Mouse (Mus musculus) heart, embryonic 13.5 days (tissue): ENCODE data around the gene Csnk2b. TPM values are rescaled to one million over a fixed set of nuclear protein-coding genes. Genes with fewer than 3 reads are reported as not detected.
A peak's percentile ranks its signal among the peaks of the same experiment; 100 is the strongest.

Experiments used
- ATAC-seq: fragments of 200-750 bp; cut with Nextera tagmentation; 2 replicates; pipeline ENCODE4 v1.8.0; 2017; ENCODE audit warnings: moderate TSS enrichment; ENCODE audit not compliant: insufficient number of reproducible peaks, low FRiP score, low TSS enrichment; ENCODE audit errors: extremely low read depth
- H3K27ac ChIP-seq: fragments of 300-500 bp; sonication (generic); replicated peaks from 2 replicates; pipeline ENCODE4 v1.5.1; 2015; ENCODE audit warnings: moderate library complexity, mild to moderate bottlenecking, inconsistent platforms
- H3K27me3 ChIP-seq: fragments of 300-500 bp; sonication (generic); replicated peaks from 2 replicates; pipeline ENCODE4 v1.6.1; 2015; ENCODE audit warnings: mild to moderate bottlenecking, inconsistent platforms
- H3K36me3 ChIP-seq: fragments of 300-500 bp; sonication (generic); 2 replicates; pipeline ENCODE4 v1.6.1; 2015; ENCODE audit warnings: mild to moderate bottlenecking, inconsistent platforms
- H3K4me1 ChIP-seq: fragments of 300-500 bp; sonication (generic); 2 replicates; pipeline ENCODE4 v1.6.1; 2015; ENCODE audit warnings: inconsistent platforms
- H3K4me2 ChIP-seq: fragments of 300-500 bp; sonication (generic); 2 replicates; pipeline ENCODE4 v1.6.1; 2015; ENCODE audit warnings: inconsistent platforms, mild to moderate bottlenecking, moderate library complexity
- H3K4me3 ChIP-seq: fragments of 300-500 bp; sonication (generic); 2 replicates; pipeline ENCODE4 v1.5.1; 2015; ENCODE audit warnings: moderate library complexity, mild to moderate bottlenecking, inconsistent platforms
- H3K9ac ChIP-seq: fragments of 300-500 bp; sonication (generic); 2 replicates; pipeline ENCODE4 v1.6.1; 2015; ENCODE audit warnings: inconsistent platforms, mild to moderate bottlenecking, moderate library complexity
- H3K9me3 ChIP-seq: fragments of 300-500 bp; sonication (generic); 2 replicates; pipeline ENCODE4 v1.6.1; 2016; ENCODE audit warnings: inconsistent platforms
- WGBS: fragments of 180-500 bp; shearing (Covaris S2); methylation state at CpG from one replicate; pipeline ENCODE4 v1.1.7; 2015; ENCODE audit warnings: mixed read lengths; 5-methylcytosine and 5-hydroxymethylcytosine counted together
- polyA plus RNA-seq: library from polyadenylated mRNA; unstranded; fragments of >200 nt; fragmentation: Nextera tagmentation; extraction: Ambion mirVana; gene quantifications from 2 replicates; pipeline ENCODE4 v1.2.1, GENCODE M21; 2015

Csnk2b gene
- polyA plus RNA-seq, 1 experiment from 2014 or later: 215 TPM

GRCm38 (mm10) chr17:35161421-35161820 is 39.6 kb upstream of the Csnk2b start:
- Histone ChIP-seq H3K9ac (peak overlapping the region; percentile 100), H3K4me2 (peak overlapping the region; percentile 99; the same call in 1 of the 2 replicates), H3K4me1 (peaks cover 38% of the 10 kb centered on the region), H3K27ac (no peak overlapping the region), H3K4me3 (peak overlapping the region; percentile 100; the same call in 1 of the 2 replicates), H3K27me3 (no peaks in the 10 kb centered on the region), H3K36me3 (peaks cover 63% of the 10 kb centered on the region), H3K9me3 (no peaks in the 10 kb centered on the region)
- 73% methylated on average over 11 of the region's 11 CpGs for WGBS
- ATAC-seq: no peak

GRCm38 (mm10) chr17:35159638-35160037 is 37.8 kb upstream of the Csnk2b start:
- WGBS: 82% methylated on average over 7 of the region's 7 CpGs
- ATAC-seq: no peak

GRCm38 (mm10) chr17:35158850-35159593 is 37.2 kb upstream of the Csnk2b start:
- Histone ChIP-seq H3K4me2 (no peak overlapping the region), H3K27ac (no peak overlapping the region), H3K4me3 (no peak overlapping the region), H3K36me3 (peaks cover 87% of the 10 kb centered on the region), H3K4me1 (peaks cover 29% of the 10 kb centered on the region), H3K9ac (no peak overlapping the region), H3K9me3 (no peaks in the 10 kb centered on the region), H3K27me3 (no peaks in the 10 kb centered on the region)
- ATAC-seq: no peak
- 92% methylated on average over 16 of the region's 16 CpGs for WGBS

More at GRCm38 (mm10) chr17:35159638-35160037, 37.8 kb upstream of the Csnk2b start:
- Histone ChIP-seq H3K9ac (no peak overlapping the region), H3K4me1 (peaks cover 29% of the 10 kb centered on the region), H3K4me3 (no peak overlapping the region), H3K9me3 (no peaks in the 10 kb centered on the region), H3K4me2 (no peak overlapping the region), H3K27ac (no peak overlapping the region), H3K36me3 (peaks cover 81% of the 10 kb centered on the region), H3K27me3 (no peaks in the 10 kb centered on the region)

DNA sequence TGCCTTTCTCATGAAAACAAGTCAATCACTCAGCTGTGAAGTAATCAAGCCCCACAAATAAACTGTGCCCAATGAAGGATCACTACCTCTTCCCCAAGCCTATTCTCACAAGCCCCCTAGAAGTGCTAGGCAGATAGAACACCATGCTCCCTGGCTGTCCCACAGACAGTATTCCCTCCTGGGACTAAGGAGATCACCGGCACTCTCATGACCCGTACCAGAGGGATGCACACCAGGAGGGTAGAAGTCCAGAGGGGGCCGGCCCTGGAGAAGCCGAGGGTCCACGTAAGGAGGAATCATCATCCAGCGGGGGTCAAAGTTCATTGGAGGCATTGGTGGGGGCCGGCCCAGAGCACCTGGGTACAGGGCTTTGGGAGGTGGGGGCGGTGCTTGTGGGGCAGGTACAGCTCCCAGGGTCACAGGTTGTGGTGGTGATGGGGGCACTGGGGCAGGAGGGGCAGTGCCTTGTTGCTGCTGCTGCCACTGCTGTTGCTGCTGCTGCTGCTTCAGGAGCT is 35.9 kb upstream of the Csnk2b start:
- peaks cover 21% of the 10 kb centered on the region for H3K4me1 ChIP-seq
- no peaks in the 10 kb centered on the region for H3K9me3 ChIP-seq
- no peak overlapping the region for H3K27ac ChIP-seq
- H3K27me3 ChIP-seq: no peaks in the 10 kb centered on the region
- H3K36me3 ChIP-seq: peaks cover 100% of the 10 kb centered on the region
- H3K9ac ChIP-seq: 0 out of 2 replicates have a peak overlapping the region, but pooled peaks have one; percentile 14
- 91% methylated on average over 8 of the region's 8 CpGs for WGBS
- H3K4me2 ChIP-seq: no peak overlapping the region
- H3K4me3 ChIP-seq: no peak overlapping the region
- ATAC-seq: no peak

GRCm38 (mm10) chr17:35157254-35157653 is 35.4 kb upstream of the Csnk2b start:
- Histone ChIP-seq H3K4me2 (no peak overlapping the region), H3K27me3 (no peaks in the 10 kb centered on the region), H3K9ac (no peak overlapping the region), H3K4me1 (peaks cover 16% of the 10 kb centered on the region), H3K27ac (no peak overlapping the region), H3K9me3 (no peaks in the 10 kb centered on the region), H3K36me3 (peaks cover 100% of the 10 kb centered on the region), H3K4me3 (no peak overlapping the region)
- 81% methylated on average over 8 of the region's 8 CpGs for WGBS
- ATAC-seq: no peak

- Histone ChIP-seq H3K9me3 (no peaks in the 10 kb centered on the region), H3K4me3 (no peak overlapping the region), H3K27ac (no peak overlapping the region), H3K4me1 (peaks cover 10% of the 10 kb centered on the region), H3K4me2 (no peak overlapping the region), H3K36me3 (peaks cover 100% of the 10 kb centered on the region), H3K27me3 (no peaks in the 10 kb centered on the region), H3K9ac (no peak overlapping the region)
- WGBS: 85% methylated on average over 33 of the region's 33 CpGs
- ATAC-seq: no peak
These were observed 34.8 kb upstream of the Csnk2b start for GRCm38 (mm10) chr17:35156461-35157200.

DNA sequence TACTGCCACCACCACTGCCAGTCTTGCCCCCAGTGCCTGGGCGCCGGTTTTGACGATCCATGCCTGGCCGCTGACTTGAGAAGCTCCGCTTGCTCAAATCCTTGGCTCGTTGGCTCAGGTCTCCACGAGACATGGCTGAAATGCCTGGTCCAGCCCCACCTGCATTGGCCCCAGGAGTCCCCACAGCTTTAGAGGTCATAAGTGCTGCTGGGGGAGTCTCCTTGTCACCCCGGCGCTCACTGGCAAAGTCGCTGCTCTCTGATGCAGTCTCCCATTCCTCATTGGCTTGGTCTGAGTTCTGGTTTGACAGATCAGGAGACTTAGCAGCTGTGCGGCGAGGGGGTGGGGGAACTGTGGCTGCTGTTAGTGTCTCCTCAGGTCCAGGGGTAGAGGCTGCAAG is 33.6 kb upstream of the Csnk2b start:
- Histone ChIP-seq H3K4me1 (no peaks in the 10 kb centered on the region), H3K27ac (no peak overlapping the region), H3K9me3 (no peaks in the 10 kb centered on the region), H3K4me3 (no peak overlapping the region), H3K27me3 (no peaks in the 10 kb centered on the region), H3K36me3 (peaks cover 99% of the 10 kb centered on the region), H3K9ac (no peak overlapping the region), H3K4me2 (no peak overlapping the region)
- 86% methylated on average over 12 of the region's 12 CpGs for WGBS
- no peak for ATAC-seq

- Histone ChIP-seq H3K4me1 (no peaks in the 10 kb centered on the region), H3K4me3 (no peak overlapping the region), H3K9me3 (no peaks in the 10 kb centered on the region), H3K36me3 (peaks cover 99% of the 10 kb centered on the region), H3K4me2 (no peak overlapping the region), H3K27me3 (no peaks in the 10 kb centered on the region), H3K9ac (no peak overlapping the region), H3K27ac (no peak overlapping the region)
- WGBS: 82% methylated on average over 7 of the region's 7 CpGs
- no peak for ATAC-seq
These were observed 32.8 kb upstream of the Csnk2b start for GRCm38 (mm10) chr17:35154616-35155015.

- Histone ChIP-seq H3K9me3 (no peaks in the 10 kb centered on the region), H3K27ac (no peak overlapping the region), H3K4me3 (no peak overlapping the region), H3K4me1 (no peaks in the 10 kb centered on the region), H3K27me3 (no peaks in the 10 kb centered on the region), H3K4me2 (no peak overlapping the region), H3K9ac (no peak overlapping the region), H3K36me3 (peaks cover 99% of the 10 kb centered on the region)
- WGBS: 80% methylated on average over 4 of the region's 4 CpGs
- no peak for ATAC-seq
These were observed 32.1 kb upstream of the Csnk2b start for GRCm38 (mm10) chr17:35153931-35154330.

DNA sequence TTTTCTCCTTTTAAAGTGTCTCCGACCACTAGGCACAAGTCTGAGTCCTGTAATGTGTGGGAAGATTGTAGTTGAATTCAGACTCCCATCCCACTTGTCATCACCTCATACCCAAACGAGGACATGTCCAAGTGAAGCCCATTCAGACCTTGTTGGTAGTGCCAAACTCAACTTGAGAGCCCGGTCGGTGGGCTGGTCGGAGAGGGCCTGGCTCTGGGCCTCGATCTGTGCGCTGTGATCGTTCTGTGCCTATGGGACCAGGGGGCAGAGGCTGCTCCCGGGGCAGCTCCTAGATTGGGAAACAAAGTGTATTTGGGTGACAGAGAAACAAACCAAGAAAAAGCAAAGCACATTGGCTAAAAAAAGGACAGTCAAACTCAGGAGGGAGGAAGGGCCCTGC is 31.2 kb upstream of the Csnk2b start:
- H3K27ac ChIP-seq: no peak overlapping the region
- H3K27me3 ChIP-seq: no peaks in the 10 kb centered on the region
- H3K9me3 ChIP-seq: no peaks in the 10 kb centered on the region
- H3K4me2 ChIP-seq: no peak overlapping the region
- H3K36me3 ChIP-seq: peaks cover 99% of the 10 kb centered on the region
- 72% methylated on average over 9 of the region's 9 CpGs for WGBS
- no peak overlapping the region for H3K4me3 ChIP-seq
- no peak overlapping the region for H3K9ac ChIP-seq
- H3K4me1 ChIP-seq: no peaks in the 10 kb centered on the region
- no peak for ATAC-seq

DNA sequence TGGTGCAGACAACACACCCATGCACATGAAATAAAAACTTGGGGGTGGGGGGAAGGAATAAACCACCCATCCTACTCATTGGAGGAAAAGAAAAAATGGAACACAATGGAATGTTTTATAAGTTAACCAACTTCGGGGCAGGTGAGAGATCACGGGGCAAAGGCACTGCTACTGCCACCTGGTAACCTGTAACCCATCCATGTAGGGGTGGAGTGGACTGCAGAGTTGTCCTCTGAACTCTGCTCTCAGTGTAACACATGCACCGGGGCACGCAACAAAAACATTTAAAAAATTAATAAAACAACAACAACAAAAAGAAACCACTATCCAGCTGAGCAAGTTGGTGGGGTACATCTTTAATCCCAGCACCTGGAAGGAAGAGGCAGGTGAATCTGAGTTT is 30.3 kb upstream of the Csnk2b start:
- Histone ChIP-seq H3K4me2 (no peak overlapping the region), H3K36me3 (peaks cover 99% of the 10 kb centered on the region), H3K9me3 (no peaks in the 10 kb centered on the region), H3K4me1 (no peaks in the 10 kb centered on the region), H3K4me3 (no peak overlapping the region), H3K27me3 (no peaks in the 10 kb centered on the region), H3K27ac (no peak overlapping the region), H3K9ac (no peak overlapping the region)
- WGBS: 92% methylated on average over 4 of the region's 4 CpGs
- no peak for ATAC-seq
